Mouse (Mus musculus) hindbrain, embryonic 13.5 days (tissue): ENCODE results near the gene Vmp1. TPM values are rescaled to one million over a fixed set of nuclear protein-coding genes. Genes with fewer than 3 reads are reported as not detected.

Experiments used
- ATAC-seq: fragments of 200-750 bp; cut with Nextera tagmentation; 2 replicates; pipeline ENCODE4 v1.8.0; 2017; ENCODE audit warnings: moderate TSS enrichment; ENCODE audit not compliant: low FRiP score
- H3K27ac ChIP-seq: fragments of 300-500 bp; sonication (generic); 2 replicates; pipeline ENCODE4 v1.5.1; 2015; ENCODE audit warnings: inconsistent platforms, mild to moderate bottlenecking, moderate library complexity
- H3K27me3 ChIP-seq: fragments of 300-500 bp; sonication (generic); 2 replicates; pipeline ENCODE4 v1.6.1; 2015; ENCODE audit warnings: mild to moderate bottlenecking, inconsistent platforms
- H3K36me3 ChIP-seq: fragments of 300-500 bp; sonication (generic); 2 replicates; pipeline ENCODE4 v1.6.1; 2015; ENCODE audit warnings: mild to moderate bottlenecking, inconsistent platforms
- H3K4me1 ChIP-seq: fragments of 300-500 bp; sonication (generic); replicated peaks from 2 replicates; pipeline ENCODE4 v1.6.1; 2015; ENCODE audit warnings: inconsistent platforms
- H3K4me2 ChIP-seq: fragments of 300-500 bp; sonication (generic); 2 replicates; pipeline ENCODE4 v1.6.1; 2015; ENCODE audit warnings: inconsistent platforms, mild to moderate bottlenecking, moderate library complexity
- H3K4me3 ChIP-seq: fragments of 300-500 bp; sonication (generic); 2 replicates; pipeline ENCODE4 v1.5.1; 2015; ENCODE audit warnings: mild to moderate bottlenecking, inconsistent platforms
- H3K9ac ChIP-seq: fragments of 300-500 bp; sonication (generic); 2 replicates; pipeline ENCODE4 v1.6.1; 2015; ENCODE audit warnings: mild to moderate bottlenecking, inconsistent platforms
- H3K9me3 ChIP-seq: fragments of 300-500 bp; sonication (generic); 2 replicates; pipeline ENCODE4 v1.6.1; 2016; ENCODE audit warnings: inconsistent platforms
- WGBS: fragments of 180-500 bp; shearing (Covaris S2); methylation state at CpG from one replicate; pipeline ENCODE4 v1.1.7; 2015; 5-methylcytosine and 5-hydroxymethylcytosine counted together
- polyA plus RNA-seq: library from polyadenylated mRNA; unstranded; fragments of >200 nt; fragmentation: Nextera tagmentation; extraction: Ambion mirVana; gene quantifications from 2 replicates; pipeline ENCODE4 v1.2.1, GENCODE M21; 2015

Gene Vmp1
- polyA plus RNA-seq, 1 experiment from 2014 or later: 106 TPM

GRCm38 (mm10) chr11:86664406-86664805, 19.2 kb downstream of the Vmp1 start:
- ATAC-seq: no peak
- no peak overlapping the region for H3K27ac ChIP-seq
- H3K36me3 ChIP-seq: peaks cover 46% of the 10 kb centered on the region
- no peak overlapping the region for H3K9ac ChIP-seq
- no peaks in the 10 kb centered on the region for H3K4me1 ChIP-seq
- no peak overlapping the region for H3K4me3 ChIP-seq
- 95% methylated on average over 3 of the region's 3 CpGs for WGBS
- H3K4me2 ChIP-seq: no peak overlapping the region
- no peaks in the 10 kb centered on the region for H3K27me3 ChIP-seq
- H3K9me3 ChIP-seq: no peaks in the 10 kb centered on the region

- Histone ChIP-seq H3K9me3 (no peaks in the 10 kb centered on the region), H3K9ac (no peak overlapping the region), H3K4me1 (no peaks in the 10 kb centered on the region), H3K4me3 (no peak overlapping the region), H3K36me3 (peaks cover 46% of the 10 kb centered on the region), H3K27ac (no peak overlapping the region), H3K4me2 (no peak overlapping the region), H3K27me3 (no peaks in the 10 kb centered on the region)
- ATAC-seq: no peak
These were observed 19.7 kb downstream of the Vmp1 start for GRCm38 (mm10) chr11:86663977-86664376.

GRCm38 (mm10) chr11:86662986-86663895, 20.4 kb downstream of the Vmp1 start:
- H3K4me2 ChIP-seq: no peak overlapping the region
- 93% methylated on average over 8 of the region's 8 CpGs for WGBS
- H3K9ac ChIP-seq: no peak overlapping the region
- H3K4me3 ChIP-seq: no peak overlapping the region
- H3K4me1 ChIP-seq: no peaks in the 10 kb centered on the region
- no peak for ATAC-seq
- H3K36me3 ChIP-seq: peaks cover 46% of the 10 kb centered on the region
- no peaks in the 10 kb centered on the region for H3K9me3 ChIP-seq
- no peaks in the 10 kb centered on the region for H3K27me3 ChIP-seq
- H3K27ac ChIP-seq: no peak overlapping the region

- ATAC-seq: no peak
- H3K4me2 ChIP-seq: no peak overlapping the region
- H3K27ac ChIP-seq: no peak overlapping the region
- no peaks in the 10 kb centered on the region for H3K27me3 ChIP-seq
- no peaks in the 10 kb centered on the region for H3K9me3 ChIP-seq
- H3K36me3 ChIP-seq: peaks cover 24% of the 10 kb centered on the region
- no peaks in the 10 kb centered on the region for H3K4me1 ChIP-seq
- H3K4me3 ChIP-seq: no peak overlapping the region
- no peak overlapping the region for H3K9ac ChIP-seq
These were observed 25.8 kb downstream of the Vmp1 start for GRCm38 (mm10) chr11:86657863-86658262.

- WGBS: 93% methylated on average over 4 of the region's 4 CpGs
- no peak overlapping the region for H3K9ac ChIP-seq
- H3K36me3 ChIP-seq: peaks cover 16% of the 10 kb centered on the region
- no peak overlapping the region for H3K4me3 ChIP-seq
- H3K27ac ChIP-seq: no peak overlapping the region
- no peaks in the 10 kb centered on the region for H3K27me3 ChIP-seq
- ATAC-seq: no peak
- no peaks in the 10 kb centered on the region for H3K4me1 ChIP-seq
- H3K4me2 ChIP-seq: no peak overlapping the region
- no peaks in the 10 kb centered on the region for H3K9me3 ChIP-seq
These were observed 26.6 kb downstream of the Vmp1 start for GRCm38 (mm10) chr11:86656849-86657567.

- 68% methylated on average over 1 of the region's 1 CpGs for WGBS
- Histone ChIP-seq H3K9me3 (no peaks in the 10 kb centered on the region), H3K4me2 (no peak overlapping the region), H3K27ac (no peak overlapping the region), H3K9ac (no peak overlapping the region), H3K4me1 (no peaks in the 10 kb centered on the region), H3K36me3 (peaks cover 4% of the 10 kb centered on the region), H3K27me3 (no peaks in the 10 kb centered on the region), H3K4me3 (no peak overlapping the region)
- no peak for ATAC-seq
These were observed 28.0 kb downstream of the Vmp1 start for GRCm38 (mm10) chr11:86655671-86656070.

GRCm38 (mm10) chr11:86654096-86654495, 29.5 kb downstream of the Vmp1 start:
- WGBS: 92% methylated on average over 4 of the region's 4 CpGs
- Histone ChIP-seq H3K36me3 (no peaks in the 10 kb centered on the region), H3K9ac (no peak overlapping the region), H3K4me3 (no peak overlapping the region), H3K4me2 (no peak overlapping the region), H3K9me3 (no peaks in the 10 kb centered on the region), H3K27me3 (no peaks in the 10 kb centered on the region), H3K27ac (no peak overlapping the region), H3K4me1 (no peaks in the 10 kb centered on the region)
- ATAC-seq: no peak

- Histone ChIP-seq H3K27ac (no peak overlapping the region), H3K9ac (no peak overlapping the region), H3K9me3 (no peaks in the 10 kb centered on the region), H3K27me3 (no peaks in the 10 kb centered on the region), H3K4me2 (no peak overlapping the region), H3K4me3 (no peak overlapping the region), H3K36me3 (no peaks in the 10 kb centered on the region), H3K4me1 (no peaks in the 10 kb centered on the region)
- no peak for ATAC-seq
- WGBS: 44% methylated on average over 3 of the region's 3 CpGs
These were observed 30.2 kb downstream of the Vmp1 start for GRCm38 (mm10) chr11:86653446-86653845.

GRCm38 (mm10) chr11:86652578-86652979, 31.1 kb downstream of the Vmp1 start:
- H3K9me3 ChIP-seq: no peaks in the 10 kb centered on the region
- ATAC-seq: no peak
- 93% methylated on average over 4 of the region's 4 CpGs for WGBS

GRCm38 (mm10) chr11:86650676-86651075, 33.0 kb downstream of the Vmp1 start:
- H3K27ac ChIP-seq: no peak overlapping the region
- H3K4me3 ChIP-seq: no peak overlapping the region
- no peak overlapping the region for H3K9ac ChIP-seq
- no peak for ATAC-seq
- 44% methylated on average over 6 of the region's 6 CpGs for WGBS
- no peaks in the 10 kb centered on the region for H3K36me3 ChIP-seq
- H3K27me3 ChIP-seq: no peaks in the 10 kb centered on the region
- H3K9me3 ChIP-seq: no peaks in the 10 kb centered on the region
- H3K4me2 ChIP-seq: no peak overlapping the region
- H3K4me1 ChIP-seq: no peaks in the 10 kb centered on the region

More at GRCm38 (mm10) chr11:86652578-86652979, 31.1 kb downstream of the Vmp1 start:
- Histone ChIP-seq H3K27ac (no peak overlapping the region), H3K36me3 (no peaks in the 10 kb centered on the region), H3K4me1 (no peaks in the 10 kb centered on the region), H3K4me2 (no peak overlapping the region), H3K9ac (no peak overlapping the region), H3K4me3 (no peak overlapping the region), H3K27me3 (no peaks in the 10 kb centered on the region)

GRCm38 (mm10) chr11:86649542-86649941, 34.1 kb downstream of the Vmp1 start:
- Histone ChIP-seq H3K4me2 (no peak overlapping the region), H3K9ac (no peak overlapping the region), H3K27me3 (no peaks in the 10 kb centered on the region), H3K9me3 (no peaks in the 10 kb centered on the region), H3K36me3 (no peaks in the 10 kb centered on the region), H3K4me1 (no peaks in the 10 kb centered on the region), H3K27ac (no peak overlapping the region), H3K4me3 (no peak overlapping the region)
- ATAC-seq: no peak
- WGBS: 84% methylated on average over 1 of the region's 1 CpGs

GRCm38 (mm10) chr11:86647706-86648447, 35.8 kb downstream of the Vmp1 start:
- 0 out of 2 replicates have a peak, but pooled peaks cover 6% of the 10 kb centered on the region for H3K36me3 ChIP-seq
- no peak for ATAC-seq
- no peak overlapping the region for H3K27ac ChIP-seq
- no peaks in the 10 kb centered on the region for H3K27me3 ChIP-seq
- no peaks in the 10 kb centered on the region for H3K9me3 ChIP-seq
- H3K9ac ChIP-seq: no peak overlapping the region
- 81% methylated on average over 15 of the region's 15 CpGs for WGBS
- no peaks in the 10 kb centered on the region for H3K4me1 ChIP-seq
- H3K4me3 ChIP-seq: no peak overlapping the region
- no peak overlapping the region for H3K4me2 ChIP-seq
